Mouse (Mus musculus): ENCODE results near the gene Rtkn2. TPM values are rescaled to one million over a fixed set of nuclear protein-coding genes. Genes with fewer than 3 reads are reported as not detected.

The Rtkn2 gene
- polyA plus RNA-seq, 1 experiment, result 2.5 TPM

GRCm38 (mm10) chr10:67999170-67999569 is 19.8 kb downstream of the Rtkn2 start:
- Histone ChIP-seq H3K4me3 (replicated peaks; ENCODE audit: control insufficient read depth, low read depth, low read length) (no peak overlapping the region), H3K4me1 (ENCODE audit: control insufficient read depth, insufficient read depth, low read length) (no peaks in the 10 kb centered on the region; the same call in 1 of the 2 replicates), H3K27ac (ENCODE audit: control insufficient read depth, insufficient read depth, low read depth, low read length, poor library complexity) (no peak overlapping the region)
- WGBS, result 82% methylated on average over 10 of the region's 10 CpGs
- TF ChIP-seq CTCF (IDR thresholded peaks at IDR 0.05; ENCODE audit: control insufficient read depth, insufficient read depth, low read length) (no peak), POLR2A (IDR thresholded peaks at IDR 0.05; ENCODE audit: borderline replicate concordance, control insufficient read depth, low read depth, low read length) (no peak)

- WGBS, result 88% methylated on average over 6 of the region's 6 CpGs
- Histone ChIP-seq H3K4me3 (replicated peaks; ENCODE audit: control insufficient read depth, low read depth, low read length) (no peak overlapping the region), H3K4me1 (ENCODE audit: control insufficient read depth, insufficient read depth, low read length) (no peaks in the 10 kb centered on the region; the same call in 1 of the 2 replicates), H3K27ac (ENCODE audit: control insufficient read depth, insufficient read depth, low read depth, low read length, poor library complexity) (no peak overlapping the region)
- TF ChIP-seq POLR2A (IDR thresholded peaks at IDR 0.05; ENCODE audit: borderline replicate concordance, control insufficient read depth, low read depth, low read length), result no peak
- peak; percentile 31; the same call in 1 of the 2 replicates for TF ChIP-seq CTCF (IDR thresholded peaks at IDR 0.05; ENCODE audit: control insufficient read depth, insufficient read depth, low read length)
These were observed 22.1 kb downstream of the Rtkn2 start for GRCm38 (mm10) chr10:68001456-68001855.

- WGBS, result 89% methylated on average over 18 of the region's 18 CpGs
These were observed 24.5 kb downstream of the Rtkn2 start for GRCm38 (mm10) chr10:68003651-68004422.

GRCm38 (mm10) chr10:68005404-68005803 is 26.0 kb downstream of the Rtkn2 start:
- H3K4me3 ChIP-seq (replicated peaks; ENCODE audit: control insufficient read depth, low read depth, low read length), result no peak overlapping the region
- WGBS, result 81% methylated on average over 17 of the region's 17 CpGs
- H3K27ac ChIP-seq (ENCODE audit: control insufficient read depth, insufficient read depth, low read depth, low read length, poor library complexity), result no peak overlapping the region
- no peak for TF ChIP-seq POLR2A (IDR thresholded peaks at IDR 0.05; ENCODE audit: borderline replicate concordance, control insufficient read depth, low read depth, low read length)
- no peak for TF ChIP-seq CTCF (IDR thresholded peaks at IDR 0.05; ENCODE audit: control insufficient read depth, insufficient read depth, low read length)
- no peaks in the 10 kb centered on the region; the same call in 1 of the 2 replicates for H3K4me1 ChIP-seq (ENCODE audit: control insufficient read depth, insufficient read depth, low read length)

More at GRCm38 (mm10) chr10:68003651-68004422, 24.5 kb downstream of the Rtkn2 start:
- no peaks in the 10 kb centered on the region; the same call in 1 of the 2 replicates for H3K4me1 ChIP-seq (ENCODE audit: control insufficient read depth, insufficient read depth, low read length)
- no peak overlapping the region for H3K27ac ChIP-seq (ENCODE audit: control insufficient read depth, insufficient read depth, low read depth, low read length, poor library complexity)
- no peak overlapping the region for H3K4me3 ChIP-seq (replicated peaks; ENCODE audit: control insufficient read depth, low read depth, low read length)
- TF ChIP-seq POLR2A (IDR thresholded peaks at IDR 0.05; ENCODE audit: borderline replicate concordance, control insufficient read depth, low read depth, low read length), result no peak

- Histone ChIP-seq H3K27ac (ENCODE audit: control insufficient read depth, insufficient read depth, low read depth, low read length, poor library complexity) (no peak overlapping the region), H3K4me3 (replicated peaks; ENCODE audit: control insufficient read depth, low read depth, low read length) (no peak overlapping the region), H3K4me1 (ENCODE audit: control insufficient read depth, insufficient read depth, low read length) (no peaks in the 10 kb centered on the region; the same call in 1 of the 2 replicates)
- 89% methylated on average over 11 of the region's 11 CpGs for WGBS
- TF ChIP-seq POLR2A (IDR thresholded peaks at IDR 0.05; ENCODE audit: borderline replicate concordance, control insufficient read depth, low read depth, low read length) (no peak), CTCF (IDR thresholded peaks at IDR 0.05; ENCODE audit: control insufficient read depth, insufficient read depth, low read length) (no peak)
These were observed 27.1 kb downstream of the Rtkn2 start for GRCm38 (mm10) chr10:68006491-68006890.

GRCm38 (mm10) chr10:68007103-68007502 is 27.7 kb downstream of the Rtkn2 start:
- no peaks in the 10 kb centered on the region; the same call in 1 of the 2 replicates for H3K4me1 ChIP-seq (ENCODE audit: control insufficient read depth, insufficient read depth, low read length)
- 88% methylated on average over 6 of the region's 6 CpGs for WGBS
- no peak for TF ChIP-seq CTCF (IDR thresholded peaks at IDR 0.05; ENCODE audit: control insufficient read depth, insufficient read depth, low read length)
- TF ChIP-seq POLR2A (IDR thresholded peaks at IDR 0.05; ENCODE audit: borderline replicate concordance, control insufficient read depth, low read depth, low read length), result no peak
- H3K27ac ChIP-seq (ENCODE audit: control insufficient read depth, insufficient read depth, low read depth, low read length, poor library complexity), result no peak overlapping the region
- H3K4me3 ChIP-seq (replicated peaks; ENCODE audit: control insufficient read depth, low read depth, low read length), result no peak overlapping the region

- TF ChIP-seq CTCF (IDR thresholded peaks at IDR 0.05; ENCODE audit: control insufficient read depth, insufficient read depth, low read length), result no peak
- no peak for TF ChIP-seq POLR2A (IDR thresholded peaks at IDR 0.05; ENCODE audit: borderline replicate concordance, control insufficient read depth, low read depth, low read length)
- Histone ChIP-seq H3K27ac (ENCODE audit: control insufficient read depth, insufficient read depth, low read depth, low read length, poor library complexity) (no peak overlapping the region), H3K4me1 (ENCODE audit: control insufficient read depth, insufficient read depth, low read length) (no peaks in the 10 kb centered on the region; the same call in 1 of the 2 replicates), H3K4me3 (replicated peaks; ENCODE audit: control insufficient read depth, low read depth, low read length) (no peak overlapping the region)
- 78% methylated on average over 13 of the region's 13 CpGs for WGBS
These were observed 29.0 kb downstream of the Rtkn2 start for GRCm38 (mm10) chr10:68008198-68008955.

- Histone ChIP-seq H3K4me1 (ENCODE audit: control insufficient read depth, insufficient read depth, low read length) (no peaks in the 10 kb centered on the region; the same call in 1 of the 2 replicates), H3K27ac (ENCODE audit: control insufficient read depth, insufficient read depth, low read depth, low read length, poor library complexity) (no peak overlapping the region), H3K4me3 (replicated peaks; ENCODE audit: control insufficient read depth, low read depth, low read length) (no peak overlapping the region)
- 93% methylated on average over 9 of the region's 9 CpGs for WGBS
- no peak for TF ChIP-seq CTCF (IDR thresholded peaks at IDR 0.05; ENCODE audit: control insufficient read depth, insufficient read depth, low read length)
- TF ChIP-seq POLR2A (IDR thresholded peaks at IDR 0.05; ENCODE audit: borderline replicate concordance, control insufficient read depth, low read depth, low read length), result no peak
These were observed 29.9 kb downstream of the Rtkn2 start for GRCm38 (mm10) chr10:68009301-68009700.
